Mouse (Mus musculus) lung, postnatal 0 days (tissue): Measurements from ENCODE around the gene Myo1e.

Experiments
- CTCF ChIP-seq: IDR thresholded peaks from 2 replicates; pipeline ENCODE4 v1.5.1; 2016; ENCODE audit warnings: antibody characterized with exemption, mild to moderate bottlenecking
- EP300 ChIP-seq: IDR thresholded peaks from 2 replicates; pipeline ENCODE4 v1.6.1; 2016; ENCODE audit warnings: antibody characterized with exemption, mild to moderate bottlenecking, control low read depth

DNA sequence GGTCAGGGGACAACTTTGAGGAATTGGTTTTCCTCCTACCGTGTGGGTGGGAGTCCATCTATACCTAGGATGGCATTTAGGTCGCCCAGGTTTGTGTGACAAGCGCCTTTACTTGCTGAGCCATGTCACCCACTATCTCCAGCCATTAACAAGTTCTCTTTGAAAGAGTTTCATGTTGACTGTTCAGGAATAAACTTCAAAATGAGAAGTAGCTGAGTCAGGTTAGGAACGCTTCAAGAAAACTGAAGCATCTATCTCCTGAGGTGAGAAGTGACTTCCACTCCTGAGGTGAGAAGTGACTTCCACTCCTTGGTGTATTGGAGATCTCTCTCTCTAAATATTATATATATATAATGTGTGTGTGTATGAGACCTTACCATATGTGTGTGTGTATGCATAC is 19.2 kb downstream of the Myo1e start:
- TF ChIP-seq CTCF, result no peak
- TF ChIP-seq EP300, result no peak
